ENCODE assay signal across 8 mouse cellular contexts in genomic region chr1:74035912-74036489, GRCm38 (mm10).
A peak's percentile ranks its signal among the peaks of the same experiment; 100 is the strongest.
DNase-seq lines count a peak whose midpoint lies in the region; ATAC-seq lines count a peak whose summit lies in the region.

No protein-coding gene starts in this region.

- H3K9ac ChIP-seq in hindbrain, embryonic 11.5 days (ENCODE audit: low read depth, low read length): no peak overlapping the region
- H3K9ac ChIP-seq in embryonic facial prominence, embryonic 12.5 days: peak overlapping the region; percentile 44; the same call in 1 of the 2 replicates
- H3K9ac ChIP-seq in midbrain, embryonic 14.5 days (replicated peaks; ENCODE audit: low read length): no peak overlapping the region

- H3K36me3 ChIP-seq in hindbrain, embryonic 10.5 days: no peaks in the 10 kb centered on the region
- no peaks in the 10 kb centered on the region for H3K36me3 ChIP-seq in hindbrain, embryonic 11.5 days (ENCODE audit: control insufficient read depth, insufficient read depth, low read length)
- H3K36me3 ChIP-seq in embryonic facial prominence, embryonic 12.5 days: no peaks in the 10 kb centered on the region
- no peaks in the 10 kb centered on the region for H3K36me3 ChIP-seq in midbrain, embryonic 14.5 days (ENCODE audit: control insufficient read depth, insufficient read depth, low read length)

- H3K4me3 ChIP-seq in hindbrain, embryonic 10.5 days: peak overlapping the region; percentile 49; the same call in 1 of the 2 replicates
- H3K4me3 ChIP-seq in hindbrain, embryonic 11.5 days (ENCODE audit: low read depth, low read length): no peak overlapping the region
- H3K4me3 ChIP-seq in embryonic facial prominence, embryonic 12.5 days: peak overlapping the region; percentile 29
- no peak overlapping the region for H3K4me3 ChIP-seq in midbrain, embryonic 14.5 days (replicated peaks; ENCODE audit: low read depth, low read length)

- no peaks in the 10 kb centered on the region for H3K9me3 ChIP-seq in hindbrain, embryonic 10.5 days
- H3K9me3 ChIP-seq in hindbrain, embryonic 11.5 days (ENCODE audit: control insufficient read depth, low read length): no peaks in the 10 kb centered on the region
- H3K9me3 ChIP-seq in embryonic facial prominence, embryonic 12.5 days: no peaks in the 10 kb centered on the region
- no peaks in the 10 kb centered on the region for H3K9me3 ChIP-seq in midbrain, embryonic 14.5 days (ENCODE audit: control insufficient read depth, low read length)

- peak overlapping the region; percentile 41; the same call in 1 of the 2 replicates for H3K27ac ChIP-seq in hindbrain, embryonic 10.5 days
- no peak overlapping the region for H3K27ac ChIP-seq in hindbrain, embryonic 11.5 days (ENCODE audit: low read depth, low read length)
- H3K27ac ChIP-seq in embryonic facial prominence, embryonic 12.5 days: no peak overlapping the region
- H3K27ac ChIP-seq in midbrain, embryonic 14.5 days (replicated peaks; ENCODE audit: low read depth, low read length): no peak overlapping the region

- H3K4me1 ChIP-seq in hindbrain, embryonic 10.5 days (replicated peaks): peaks cover 59% of the 10 kb centered on the region
- peaks cover 8% of the 10 kb centered on the region for H3K4me1 ChIP-seq in hindbrain, embryonic 11.5 days (replicated peaks; ENCODE audit: control insufficient read depth, insufficient read depth, low read length)
- H3K4me1 ChIP-seq in embryonic facial prominence, embryonic 12.5 days: peaks cover 65% of the 10 kb centered on the region
- peaks cover 7% of the 10 kb centered on the region; the same call in 1 of the 2 replicates for H3K4me1 ChIP-seq in midbrain, embryonic 14.5 days (ENCODE audit: control insufficient read depth, insufficient read depth, low read length)

- WGBS in hindbrain, embryonic 10.5 days: 48% methylated on average over 3 of the region's 3 CpGs
- WGBS in hindbrain, embryonic 11.5 days: 41% methylated on average over 3 of the region's 3 CpGs
- WGBS in embryonic facial prominence, embryonic 12.5 days: 30% methylated on average over 3 of the region's 3 CpGs
- 54% methylated on average over 3 of the region's 3 CpGs for WGBS in midbrain, embryonic 14.5 days

- peaks cover 49% of the 10 kb centered on the region for H3K27me3 ChIP-seq in hindbrain, embryonic 10.5 days (ENCODE audit: insufficient read depth, poor library complexity, severe bottlenecking)
- peaks cover 10% of the 10 kb centered on the region for H3K27me3 ChIP-seq in hindbrain, embryonic 11.5 days (ENCODE audit: control insufficient read depth, insufficient read depth, low read length)
- no peaks in the 10 kb centered on the region for H3K27me3 ChIP-seq in embryonic facial prominence, embryonic 12.5 days
- H3K27me3 ChIP-seq in midbrain, embryonic 14.5 days (ENCODE audit: control insufficient read depth, insufficient read depth, low read length): peaks cover 8% of the 10 kb centered on the region

- ATAC-seq in hindbrain, embryonic 11.5 days (ENCODE audit: low FRiP score): no peak
- ATAC-seq in embryonic facial prominence, embryonic 12.5 days (ENCODE audit: insufficient number of reproducible peaks, insufficient read depth, low FRiP score, low TSS enrichment): no peak
- ATAC-seq in midbrain, embryonic 14.5 days (ENCODE audit: low FRiP score, low TSS enrichment): no peak
- ATAC-seq in granulocyte monocyte progenitor cell, adult 5-6 weeks (replicated peaks; ENCODE audit: poor library complexity, severe bottlenecking): no peak

- DNase-seq in hindbrain, embryonic 10.5 days (ENCODE audit: low spot score): no peak
- no peak for DNase-seq in hindbrain, embryonic 11.5 days (ENCODE audit: low spot score)
- DNase-seq in kidney, adult 9 months: peak; percentile 96
- no peak for DNase-seq in midbrain, embryonic 14.5 days
- no peak for DNase-seq in adrenal gland, postnatal 14 days
- DNase-seq in thymus, postnatal 25 days: no peak

- H3K4me2 ChIP-seq in hindbrain, embryonic 11.5 days (replicated peaks; ENCODE audit: low read depth, low read length): no peak overlapping the region
- H3K4me2 ChIP-seq in embryonic facial prominence, embryonic 12.5 days (replicated peaks): peak overlapping the region; percentile 53
- peak overlapping the region; percentile 57; the same call in 1 of the 2 replicates for H3K4me2 ChIP-seq in midbrain, embryonic 14.5 days (ENCODE audit: low read length)

Comparison
In these comparisons a context has a peak if more than half of its experiments do, and no peak if none do; other contexts are left out.
1. H3K4me3 ChIP-seq: peak in hindbrain, embryonic 10.5 days (single experiment) and embryonic facial prominence, embryonic 12.5 days (single experiment); none in hindbrain, embryonic 11.5 days (single experiment) and midbrain, embryonic 14.5 days (single experiment).